Mouse (Mus musculus) midbrain, embryonic 14.5 days (tissue): ENCODE results near the gene Sympk. TPM values are rescaled to one million over a fixed set of nuclear protein-coding genes. Genes with fewer than 3 reads are reported as not detected.

Source experiments
- ATAC-seq: fragments of 200-750 bp; cut with Nextera tagmentation; 2 replicates; pipeline ENCODE4 v1.8.0; 2017; ENCODE audit warnings: moderate number of reproducible peaks, moderate library complexity; ENCODE audit not compliant: low FRiP score, low TSS enrichment
- DNase-seq: peaks from one replicate; pipeline ENCODE4 v3.0.0-alpha.2; 2015
- H3K27ac ChIP-seq: fragments of 300-500 bp; sonication (generic); replicated peaks from 2 replicates; pipeline ENCODE4 v1.5.1; 2014; ENCODE audit warnings: mild to moderate bottlenecking, low read depth, low read length, moderate library complexity
- H3K27me3 ChIP-seq: fragments of 300-500 bp; sonication (generic); 2 replicates; pipeline ENCODE4 v1.6.1; 2014; ENCODE audit warnings: low read length, control low read depth, mixed read lengths; ENCODE audit not compliant: control insufficient read depth, insufficient read depth
- H3K36me3 ChIP-seq: fragments of 300-500 bp; sonication (generic); 2 replicates; pipeline ENCODE4 v1.6.1; 2014; ENCODE audit warnings: low read length, control low read depth; ENCODE audit not compliant: control insufficient read depth, insufficient read depth
- H3K4me1 ChIP-seq: fragments of 300-500 bp; sonication (generic); 2 replicates; pipeline ENCODE4 v1.6.1; 2014; ENCODE audit warnings: mild to moderate bottlenecking, antibody characterized with exemption, low read length, control low read depth; ENCODE audit not compliant: control insufficient read depth, insufficient read depth
- H3K4me2 ChIP-seq: fragments of 300-500 bp; sonication (generic); 2 replicates; pipeline ENCODE4 v1.6.1; 2014; ENCODE audit warnings: mild to moderate bottlenecking, low read length, moderate library complexity
- H3K4me3 ChIP-seq: fragments of 300-500 bp; sonication (generic); replicated peaks from 2 replicates; pipeline ENCODE4 v1.5.1; 2014; ENCODE audit warnings: low read depth, low read length
- H3K9ac ChIP-seq: fragments of 300-500 bp; sonication (generic); replicated peaks from 2 replicates; pipeline ENCODE4 v1.6.1; 2014; ENCODE audit warnings: mild to moderate bottlenecking, low read length, moderate library complexity
- H3K9me3 ChIP-seq: fragments of 300-500 bp; sonication (generic); 2 replicates; pipeline ENCODE4 v1.6.1; 2016; ENCODE audit warnings: low read length, control low read depth, mixed read lengths; ENCODE audit not compliant: control insufficient read depth
- WGBS: fragments of 180-500 bp; shearing (Covaris S2); extraction: QIAGEN DNeasy Blood & Tissue Kit; methylation state at CpG from one replicate; pipeline ENCODE4 v1.1.7; 2014; 5-methylcytosine and 5-hydroxymethylcytosine counted together
- polyA plus RNA-seq: library from polyadenylated mRNA; unstranded; fragments of >200 nt; fragmentation: Nextera tagmentation; extraction: Ambion mirVana; gene quantifications from 2 replicates; pipeline ENCODE4 v1.2.1, GENCODE M21; 2014

Gene Sympk
- polyA plus RNA-seq, 1 experiment from 2014 or later: 18.1 TPM

- H3K4me1 ChIP-seq: peaks cover 29% of the 10 kb centered on the region
- 2% methylated on average over 17 of the region's 17 CpGs for WGBS
These were observed 21.2 kb upstream of the Sympk start for GRCm38 (mm10) chr7:19002848-19003498.

GRCm38 (mm10) chr7:19003902-19004630, 20.1 kb upstream of the Sympk start, which contains the start of gene Irf2bp1:
TSS of gene Irf2bp1 (plus strand) at chr7:19004044.
- no peaks in the 10 kb centered on the region for H3K9me3 ChIP-seq
- peak within 1 kb of the TSS; percentile 100 for H3K4me2 ChIP-seq
- H3K4me1 ChIP-seq: peaks cover 29% of the 10 kb centered on the region
- peak within 1 kb of the TSS; percentile 90 for H3K4me3 ChIP-seq
- DNase-seq (peak; percentile 98), ATAC-seq (peak; percentile 73)
- H3K36me3 ChIP-seq: peaks cover 32% of the 10 kb centered on the region
- under 1% methylated on average over 82 of the region's 90 CpGs for WGBS
- peak within 1 kb of the TSS; percentile 89 for H3K9ac ChIP-seq
- peak within 1 kb of the TSS; percentile 89 for H3K27ac ChIP-seq
- no peaks in the 10 kb centered on the region for H3K27me3 ChIP-seq

More at GRCm38 (mm10) chr7:19002848-19003498, 21.2 kb upstream of the Sympk start:
- Histone ChIP-seq H3K9me3 (no peaks in the 10 kb centered on the region), H3K27ac (peak overlapping the region; percentile 15; the same call in 1 of the 2 replicates), H3K9ac (peak overlapping the region; percentile 50), H3K27me3 (no peaks in the 10 kb centered on the region), H3K4me2 (peak overlapping the region; percentile 58), H3K4me3 (peak overlapping the region; percentile 35), H3K36me3 (peaks cover 32% of the 10 kb centered on the region)
- ATAC-seq: peak; percentile 62
- DNase-seq: peak; percentile 95

GRCm38 (mm10) chr7:19004631-19005079, 19.5 kb upstream of the Sympk start:
- Histone ChIP-seq H3K4me1 (peaks cover 29% of the 10 kb centered on the region), H3K4me2 (peak overlapping the region; percentile 100), H3K9ac (peak overlapping the region; percentile 89), H3K36me3 (peaks cover 32% of the 10 kb centered on the region), H3K9me3 (no peaks in the 10 kb centered on the region), H3K27ac (peak overlapping the region; percentile 89), H3K27me3 (no peaks in the 10 kb centered on the region), H3K4me3 (peak overlapping the region; percentile 90)
- 8% methylated on average over 31 of the region's 34 CpGs for whole genome bisulfite sequencing
- DNase-seq (peak; percentile 28), ATAC-seq (0 out of 2 replicates have a peak, but pooled peaks have one; percentile 0)

- Histone ChIP-seq H3K27me3 (no peaks in the 10 kb centered on the region), H3K9ac (peak overlapping the region; percentile 7; the same call in 1 of the 2 replicates), H3K4me1 (peaks cover 29% of the 10 kb centered on the region), H3K9me3 (no peaks in the 10 kb centered on the region), H3K4me3 (peak overlapping the region; percentile 90; the same call in 1 of the 2 replicates), H3K36me3 (peaks cover 32% of the 10 kb centered on the region), H3K27ac (0 out of 2 replicates have a peak overlapping the region, but pooled peaks have one; percentile 14), H3K4me2 (peak overlapping the region; percentile 100)
- ATAC-seq: no peak
- no peak for DNase-seq
- 82% methylated on average over 34 of the region's 34 CpGs for WGBS
These were observed 18.6 kb upstream of the Sympk start for GRCm38 (mm10) chr7:19005417-19006121.

- Histone ChIP-seq H3K9ac (no peak overlapping the region), H3K4me2 (peak overlapping the region; percentile 100), H3K27me3 (no peaks in the 10 kb centered on the region), H3K4me3 (0 out of 2 replicates have a peak overlapping the region, but pooled peaks have one; percentile 12), H3K4me1 (peaks cover 29% of the 10 kb centered on the region), H3K9me3 (no peaks in the 10 kb centered on the region), H3K36me3 (peaks cover 28% of the 10 kb centered on the region), H3K27ac (0 out of 2 replicates have a peak overlapping the region, but pooled peaks have one; percentile 14)
- ATAC-seq (no peak), DNase-seq (peak; percentile 94)
- 8% methylated on average over 12 of the region's 12 CpGs for WGBS
These were observed 17.7 kb upstream of the Sympk start for GRCm38 (mm10) chr7:19006476-19006875.

- H3K27ac ChIP-seq: no peak overlapping the region
- no peak overlapping the region for H3K4me3 ChIP-seq
- H3K27me3 ChIP-seq: no peaks in the 10 kb centered on the region
- H3K9me3 ChIP-seq: no peaks in the 10 kb centered on the region
- no peak overlapping the region for H3K4me2 ChIP-seq
- WGBS: 86% methylated on average over 13 of the region's 13 CpGs
- ATAC-seq: no peak
- peaks cover 31% of the 10 kb centered on the region for H3K4me1 ChIP-seq
- no peak for DNase-seq
- peaks cover 28% of the 10 kb centered on the region for H3K36me3 ChIP-seq
- H3K9ac ChIP-seq: 0 out of 2 replicates have a peak overlapping the region, but pooled peaks have one; percentile 9
These were observed 16.9 kb upstream of the Sympk start for GRCm38 (mm10) chr7:19007026-19007977.

GRCm38 (mm10) chr7:19010581-19010980, 13.6 kb upstream of the Sympk start:
- DNase-seq (no peak), ATAC-seq (no peak)
- Histone ChIP-seq H3K27ac (no peak overlapping the region), H3K4me2 (no peak overlapping the region), H3K36me3 (peaks cover 21% of the 10 kb centered on the region), H3K4me3 (no peak overlapping the region), H3K27me3 (no peaks in the 10 kb centered on the region), H3K9ac (no peak overlapping the region), H3K4me1 (peaks cover 21% of the 10 kb centered on the region), H3K9me3 (no peaks in the 10 kb centered on the region)
- WGBS: 80% methylated on average over 7 of the region's 7 CpGs
